Mouse (Mus musculus) adrenal gland (tissue): ENCODE measurements around the gene Pgghg.

Experiments used
- intact Hi-C: fragments of 180-260 bp; cut with DNase I; formaldehyde crosslinking; loops from one replicate; pipeline ENCODE4 v1.15.1; 2025
- long read RNA-seq, 2 experiments: library from polyadenylated mRNA; unstranded; transcript quantifications; one replicate each; pipeline ENCODE4 v2.0.0; 2020; ENCODE audit warnings: borderline replicate concordance in 1 of 2; ENCODE audit not compliant: insufficient replicate concordance in 1 of 2

The Pgghg gene
- long read RNA-seq, experiment 1, partial matches to known transcripts = 4 of 9 reads
- long read RNA-seq, experiment 1, other reads (novel, unspliced or antisense) = 3 of 9 reads
- long read RNA-seq, experiment 2, partial matches to known transcripts = 3 of 7 reads
- long read RNA-seq, experiment 2, other reads (novel, unspliced or antisense) = 1 of 7 reads

DNA sequence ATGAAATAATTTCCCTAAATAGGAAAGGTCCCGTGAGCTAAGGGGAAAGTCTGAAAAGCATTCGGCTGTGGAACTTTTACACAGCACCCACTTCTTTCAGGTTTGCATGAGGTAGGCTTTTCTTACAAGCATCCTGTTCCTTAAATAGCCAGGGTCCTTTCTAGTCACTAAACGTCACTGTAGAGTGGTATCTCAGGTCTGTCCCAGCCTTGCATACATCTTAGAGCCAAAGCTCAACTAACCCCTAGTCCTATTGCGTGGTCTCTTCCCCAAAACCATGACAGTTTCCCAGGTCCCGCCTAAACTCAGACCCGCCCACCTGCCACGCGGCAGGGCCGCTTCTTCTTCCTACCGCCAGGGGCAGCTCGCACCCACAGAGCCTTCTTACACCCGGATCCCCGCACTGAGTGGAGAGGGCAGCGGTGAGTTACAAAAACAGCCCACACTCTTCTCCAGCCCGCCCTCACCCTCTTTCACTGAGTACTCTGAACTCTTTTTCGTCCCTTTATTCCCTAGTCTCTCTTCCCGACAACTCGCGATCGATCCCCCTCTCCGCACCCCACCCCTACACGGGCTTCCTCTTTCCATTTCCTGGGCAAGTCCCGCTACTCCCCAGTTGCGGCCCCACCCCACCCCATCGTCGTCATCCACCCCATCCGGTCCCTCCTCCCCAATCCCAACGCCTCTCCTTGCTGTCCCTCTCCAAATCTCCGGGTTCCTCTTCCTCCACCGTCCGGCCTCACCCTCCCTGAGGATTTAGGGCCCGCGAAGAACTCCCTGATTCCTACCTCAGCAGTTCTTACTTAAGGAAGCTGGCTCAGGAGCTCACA is at the start of gene Pgghg:
Pgghg (plus strand) TSS at position 170 of the 830 bp plus-strand sequence.
- intact Hi-C loops = loop anchor here (5.0 to 10.0 kb wide), 2 partner anchors 34 to 223 kb away; no protein-coding TSS in a partner anchor

DNA sequence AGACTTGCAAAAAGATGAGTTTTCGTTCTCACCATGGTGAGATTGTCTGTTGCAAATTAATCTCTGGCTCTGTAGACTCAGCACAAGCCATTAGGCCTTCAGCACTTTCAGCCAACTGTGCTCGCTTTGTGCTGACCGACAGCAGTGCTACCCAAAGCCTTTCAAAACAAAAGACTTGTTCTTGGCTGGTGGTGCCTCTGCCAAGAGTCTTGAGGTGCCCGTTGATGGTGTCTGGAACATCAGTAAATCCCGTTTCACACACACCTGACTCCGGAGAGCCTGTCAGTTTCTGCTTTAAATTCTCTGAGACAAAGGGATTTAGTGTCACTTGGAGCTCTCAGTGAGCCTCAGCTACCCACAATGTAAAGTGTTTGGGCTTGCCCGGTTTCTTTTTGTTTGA is 47.2 kb upstream of the Pgghg start:
- intact Hi-C loops = no loop called here

DNA sequence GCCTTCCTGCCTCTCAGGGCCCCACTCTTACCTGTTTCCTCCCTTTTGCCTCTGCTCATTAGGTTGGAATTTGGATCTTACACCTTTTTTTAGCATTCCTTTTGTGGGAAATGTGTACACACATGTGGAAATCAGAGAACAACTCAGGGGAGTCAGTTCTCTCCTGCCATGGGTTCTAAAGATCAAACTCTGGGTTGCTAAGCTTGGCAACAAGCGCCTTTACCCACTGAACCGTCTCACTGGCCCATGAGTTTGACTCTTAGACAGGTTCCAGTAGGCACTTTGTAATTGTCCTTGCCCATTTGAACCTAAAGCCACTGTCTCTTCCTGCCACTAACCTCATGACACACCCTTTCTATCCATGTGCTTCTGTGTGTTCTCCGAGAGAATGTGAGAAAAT is 46.6 kb upstream of the Pgghg start:
- intact Hi-C loops = no loop called here

DNA sequence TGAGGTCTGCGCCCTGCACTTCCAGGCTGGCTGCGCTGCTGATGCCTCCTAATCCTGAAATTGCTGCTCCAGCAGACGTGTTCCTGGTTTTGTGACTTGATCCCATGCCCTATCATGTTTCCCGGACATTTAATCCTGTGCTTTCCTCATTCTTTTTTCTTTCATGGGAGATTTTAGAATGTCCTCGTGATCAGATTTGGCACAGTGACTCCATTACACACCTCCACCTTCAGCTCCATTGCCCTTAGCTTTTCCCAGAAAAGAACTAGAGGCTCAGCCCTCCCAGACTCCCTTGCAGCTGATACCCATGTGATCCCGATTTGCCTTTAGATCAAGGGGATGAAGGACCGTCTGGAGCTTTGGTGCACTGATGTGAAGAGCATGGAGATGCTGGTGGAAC is 43.3 kb upstream of the Pgghg start:
- intact Hi-C loops = no loop called here

DNA sequence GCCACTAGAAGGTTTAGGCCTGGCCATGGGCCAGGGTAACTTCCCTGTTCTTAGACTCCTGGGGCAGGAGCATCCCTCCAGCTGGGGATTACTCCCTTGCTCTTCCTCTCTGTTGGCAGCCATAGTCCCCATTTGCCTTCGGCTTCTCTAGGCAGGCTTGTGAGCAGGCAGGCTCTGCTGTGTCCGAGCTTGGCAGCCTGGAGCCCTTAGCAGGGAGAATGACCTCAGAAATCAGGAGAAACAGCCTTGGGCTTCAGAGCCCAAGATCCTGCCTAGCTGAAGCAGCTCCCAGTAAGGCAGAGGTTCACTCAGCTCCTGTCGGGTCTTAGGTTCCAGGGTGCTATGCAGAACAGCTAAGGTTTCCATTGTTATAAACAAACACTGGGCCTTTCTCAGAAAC is 42.1 kb upstream of the Pgghg start:
- intact Hi-C loops = no loop called here

DNA sequence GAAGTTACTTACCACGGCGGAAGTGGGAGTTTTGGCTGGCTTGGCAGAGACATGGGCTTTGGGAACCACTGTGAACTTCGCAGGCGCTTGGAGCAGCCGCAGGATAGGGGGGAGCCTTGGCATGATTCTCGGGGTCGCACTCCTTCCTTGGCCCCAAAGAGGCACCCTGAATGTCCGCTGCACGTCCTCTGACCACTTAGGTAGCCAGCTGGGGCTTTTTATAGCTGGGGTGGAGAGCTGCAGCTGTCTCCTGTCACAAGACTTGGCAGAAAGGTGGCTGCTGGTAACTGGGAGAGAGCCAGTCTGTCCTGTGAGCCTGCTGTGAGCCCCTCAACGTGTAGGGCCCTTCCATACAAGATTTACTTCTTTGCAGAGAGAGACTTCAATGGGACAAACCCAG is 41.0 kb upstream of the Pgghg start, which contains the start of gene Cox8b:
Cox8b (minus strand) TSS at position 227 of the 400 bp plus-strand sequence.
- intact Hi-C loops = no loop called here

DNA sequence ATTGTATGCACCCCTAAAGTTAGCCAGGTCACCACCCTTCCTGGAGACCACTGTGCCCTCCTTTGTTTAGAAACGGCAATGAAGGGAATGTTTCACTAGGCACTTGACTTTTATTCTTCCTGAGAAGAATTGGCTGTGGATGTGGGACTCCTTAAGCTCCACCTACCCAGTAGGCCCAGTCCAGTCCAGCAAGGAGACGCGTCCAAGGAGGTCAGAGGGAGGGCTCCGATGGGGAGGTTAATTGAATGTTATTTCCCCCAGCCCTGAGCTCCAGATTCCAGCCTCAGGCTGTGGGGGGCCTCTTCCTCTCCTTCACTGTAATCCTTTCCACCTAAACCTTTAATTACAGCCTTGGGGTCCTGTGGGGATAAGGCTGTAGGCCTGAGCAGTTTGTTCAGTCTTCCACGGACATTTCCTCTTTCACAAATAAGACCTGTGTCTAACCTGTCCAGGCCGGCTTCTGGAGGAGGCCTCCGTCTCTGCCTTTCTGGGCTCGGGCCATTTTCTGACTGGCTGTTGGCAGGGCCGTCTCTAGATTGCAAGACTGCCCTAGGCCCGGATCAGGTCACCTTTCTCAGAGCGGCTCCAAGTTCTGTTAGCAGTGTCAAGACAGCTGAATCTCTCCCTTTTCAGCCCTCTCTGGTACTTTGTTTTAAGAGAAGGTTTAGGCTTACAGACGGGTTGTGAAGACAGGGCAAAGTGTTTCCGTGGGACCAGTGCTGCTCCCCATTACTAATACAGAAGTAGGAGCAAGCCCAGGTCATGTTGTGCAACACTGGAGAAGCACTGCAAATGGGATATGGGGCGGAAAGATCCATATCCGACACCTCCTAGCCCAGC is 38.9 kb upstream of the Pgghg start:
- intact Hi-C loops = no loop called here

DNA sequence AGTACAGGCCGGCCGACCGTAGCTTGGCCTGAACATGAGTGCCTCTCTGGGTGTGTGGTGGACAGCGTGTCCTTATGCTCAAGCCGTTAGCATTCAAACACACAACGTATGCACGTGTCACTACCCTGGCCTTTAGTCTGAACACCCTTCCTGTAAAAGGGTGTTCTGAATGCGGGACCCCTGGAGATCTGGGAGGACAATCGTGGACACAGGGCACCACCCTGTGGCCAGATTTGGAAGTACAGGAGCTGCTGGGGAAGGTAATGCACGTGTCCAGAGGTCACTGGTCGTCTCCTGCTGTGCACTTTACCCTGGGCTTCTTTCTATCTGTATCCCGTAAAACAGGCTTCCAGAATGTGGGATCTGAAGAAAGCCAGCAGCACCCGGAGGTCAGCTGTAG is 38.0 kb upstream of the Pgghg start:
- intact Hi-C loops = loop anchor here (1.0 kb wide), 1 partner anchor 59 kb away; no protein-coding TSS in a partner anchor

DNA sequence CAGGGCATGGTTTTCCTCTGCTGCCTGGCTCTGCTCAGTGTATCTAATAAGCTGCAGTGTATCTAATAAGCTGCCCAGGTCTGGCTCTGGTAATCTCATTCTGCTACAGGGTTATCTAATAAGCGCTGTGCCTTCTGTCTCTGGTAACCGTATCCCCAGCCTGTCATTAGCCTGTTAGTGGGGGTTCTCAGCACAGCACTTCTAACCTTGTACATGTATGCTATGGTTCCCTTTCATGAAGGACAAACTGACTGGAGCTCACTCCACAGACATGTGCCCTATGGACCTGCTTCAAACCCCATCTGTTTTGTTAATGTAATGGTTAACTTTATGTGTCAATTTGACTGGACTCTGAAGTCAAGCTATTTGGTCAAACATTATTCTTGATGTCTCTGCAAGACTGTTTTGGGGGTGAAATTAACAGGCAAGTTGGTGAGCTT is 35.5 kb upstream of the Pgghg start:
- intact Hi-C loops = loop anchor here (5.0 kb wide), 3 partner anchors 37 to 167 kb away; partner anchors contain the start of gene Pgghg

DNA sequence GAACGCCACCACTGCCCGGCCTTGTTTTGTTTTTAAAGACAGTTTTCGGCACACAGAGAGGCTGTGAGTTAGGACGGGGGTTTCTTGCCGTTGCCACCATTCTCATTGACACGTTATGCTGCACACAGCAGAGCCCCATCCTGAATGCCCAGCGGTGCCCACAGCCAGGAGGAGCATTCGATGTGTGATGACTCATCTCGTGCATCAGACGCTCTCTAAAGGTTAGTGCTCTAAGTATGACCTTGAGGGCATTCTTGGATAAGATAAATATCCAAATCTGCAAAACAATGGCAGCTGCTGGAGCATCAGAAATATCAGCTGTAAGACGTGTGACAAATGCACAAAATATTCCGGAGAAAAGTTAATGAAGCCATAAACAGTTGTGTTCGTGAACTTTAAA is 34.1 kb upstream of the Pgghg start:
- intact Hi-C loops = loop anchor here (5.0 kb wide), 3 partner anchors 35 to 165 kb away; partner anchors contain the start of gene Pgghg

DNA sequence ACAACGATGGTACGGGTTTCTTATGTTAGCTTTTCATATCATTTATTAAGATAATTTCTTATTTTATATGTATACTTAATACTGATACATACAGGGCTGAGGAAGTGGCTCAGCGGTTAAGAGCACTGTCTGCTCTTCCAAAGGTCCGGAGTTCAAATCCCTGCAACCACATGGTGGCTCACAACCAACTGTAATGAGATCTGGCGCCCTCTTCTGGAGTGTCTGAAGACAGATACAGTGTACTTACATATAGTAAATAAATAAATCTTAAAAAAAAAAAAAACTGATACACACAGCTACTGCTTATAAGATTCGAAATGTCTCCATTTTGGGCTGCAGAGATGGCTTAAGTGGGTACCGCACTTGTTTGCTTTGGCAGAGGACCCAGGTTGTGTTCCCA is 33.5 kb upstream of the Pgghg start:
- intact Hi-C loops = loop anchor here (5.0 kb wide), 3 partner anchors 35 to 165 kb away; partner anchors contain the start of gene Pgghg

DNA sequence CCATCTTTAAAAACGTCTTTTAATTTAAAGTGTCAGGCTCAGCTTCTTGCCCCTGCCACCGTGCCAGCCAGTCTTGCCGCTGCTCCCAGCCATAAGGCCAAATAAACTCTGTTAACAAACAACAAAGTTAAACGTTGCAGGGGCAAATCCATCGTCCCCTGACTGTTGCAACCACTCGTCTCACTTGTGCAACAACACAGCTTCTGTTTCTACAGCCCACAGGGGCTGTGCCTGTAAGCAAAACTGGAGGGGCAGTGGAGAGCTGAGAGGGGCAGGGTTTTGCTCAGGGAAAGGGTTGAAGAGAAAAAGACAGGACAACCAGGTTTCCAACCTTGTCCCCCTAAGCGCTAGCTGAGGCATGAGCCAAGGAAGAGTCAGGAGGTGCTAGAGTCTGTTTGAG is 33.0 kb upstream of the Pgghg start:
- intact Hi-C loops = loop anchor here (5.0 kb wide), 3 partner anchors 34 to 164 kb away; partner anchors contain the start of gene Pgghg

DNA sequence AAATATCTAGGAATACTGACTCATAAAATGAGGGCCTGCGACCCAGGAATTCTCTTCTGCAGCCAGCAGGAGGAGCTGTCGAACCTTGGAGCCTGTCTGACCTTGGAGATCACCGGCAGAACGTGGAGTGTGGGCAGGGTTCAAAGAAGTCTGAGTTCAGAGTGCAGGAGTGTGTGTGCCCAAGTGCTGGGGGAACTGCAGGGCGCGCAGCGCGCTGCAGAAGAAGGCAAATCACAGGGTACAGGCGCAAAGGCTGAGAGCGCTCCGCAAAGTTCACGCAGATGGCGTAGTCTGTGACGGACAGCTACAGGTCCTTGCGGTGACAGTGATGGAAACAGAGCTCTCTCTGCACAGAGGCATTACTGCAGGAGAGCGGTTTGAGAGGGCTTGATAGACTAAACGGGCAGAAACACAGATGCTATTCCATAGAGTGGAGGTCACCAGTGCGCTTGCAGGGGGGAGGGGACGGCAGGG is 32.5 kb upstream of the Pgghg start:
- intact Hi-C loops = loop anchor here (1.0 to 5.0 kb wide), 4 partner anchors 34 to 164 kb away; partner anchors contain the start of gene Pgghg

DNA sequence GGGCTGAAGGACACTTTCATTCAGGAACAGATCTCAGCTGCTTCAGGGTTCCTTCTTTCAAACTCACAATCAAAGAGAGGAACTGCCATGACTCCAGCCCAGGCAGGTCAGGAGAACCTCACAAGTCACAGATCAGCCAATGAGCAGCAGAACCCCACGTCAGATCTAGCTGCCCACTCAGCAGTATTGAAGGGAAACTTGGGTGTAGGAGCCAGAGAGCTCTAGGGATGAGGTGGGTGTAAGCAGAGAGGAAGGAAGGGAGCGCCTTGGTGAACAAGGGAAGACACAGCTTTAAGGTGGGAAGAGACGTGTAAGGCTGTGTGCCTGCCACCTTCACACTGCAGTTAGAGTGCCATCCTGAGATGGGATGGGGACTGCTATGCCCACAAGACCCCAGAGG is 28.9 kb upstream of the Pgghg start:
- intact Hi-C loops = no loop called here

DNA sequence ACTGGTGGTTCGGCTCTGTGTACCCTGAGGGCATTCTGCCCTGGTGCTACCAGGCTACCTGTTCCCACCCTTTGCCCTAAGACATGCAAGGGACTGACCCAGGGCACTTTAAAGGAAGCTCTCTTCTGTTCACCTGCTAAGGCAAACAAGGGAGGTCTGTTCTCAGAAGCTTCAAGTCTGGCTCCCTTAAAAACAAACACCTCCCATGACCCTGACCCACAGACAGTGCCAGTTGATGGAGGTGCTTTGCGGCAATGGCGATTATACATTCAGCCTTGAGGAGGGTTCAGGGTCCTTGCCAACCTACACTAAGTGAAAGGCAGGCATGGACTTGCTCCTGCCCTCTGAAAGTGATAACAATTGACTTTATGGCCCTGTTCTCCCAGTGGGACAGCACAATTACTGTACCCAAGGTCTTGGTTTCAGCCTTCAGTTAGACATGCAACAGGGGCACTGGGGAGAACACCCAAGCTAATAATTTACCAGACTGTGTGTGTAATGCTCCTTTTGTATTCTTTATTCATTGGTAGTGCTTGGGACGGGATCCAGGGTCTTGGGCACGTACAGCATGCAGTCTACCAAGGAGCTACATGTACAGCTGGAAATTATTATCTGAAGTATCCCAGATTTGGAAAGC is 28.2 kb upstream of the Pgghg start:
- intact Hi-C loops = no loop called here

DNA sequence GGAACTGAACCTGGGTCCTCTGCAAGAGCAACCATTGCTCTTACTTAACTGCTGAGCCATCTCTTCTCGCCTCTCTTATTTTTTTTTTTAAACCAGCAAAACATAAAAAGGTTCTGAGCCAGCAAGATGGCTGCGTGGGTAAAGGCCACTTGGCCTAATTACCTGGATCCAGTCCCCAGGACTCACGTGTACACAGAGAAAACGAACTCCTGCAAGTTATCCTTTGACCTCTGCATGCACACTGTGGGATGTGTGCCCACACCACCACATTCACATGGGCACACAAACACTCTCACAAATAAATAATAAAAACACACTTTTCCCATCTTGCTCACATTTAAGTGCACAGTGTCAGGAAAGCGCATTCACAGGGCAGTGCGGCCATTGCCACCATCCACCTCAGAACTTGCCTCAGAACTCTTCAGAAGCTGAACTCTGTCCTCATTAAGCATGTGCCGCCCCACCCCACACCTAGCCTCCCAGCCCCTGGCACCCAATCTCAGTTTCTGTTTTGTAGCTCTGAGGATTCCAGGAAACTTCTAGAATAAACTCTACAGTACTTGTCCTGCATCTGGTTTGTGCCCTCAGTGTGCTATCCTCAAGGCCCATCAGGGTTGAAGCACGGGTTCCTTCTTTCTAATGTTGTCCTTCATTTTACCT is 27.0 kb upstream of the Pgghg start:
- intact Hi-C loops = no loop called here

DNA sequence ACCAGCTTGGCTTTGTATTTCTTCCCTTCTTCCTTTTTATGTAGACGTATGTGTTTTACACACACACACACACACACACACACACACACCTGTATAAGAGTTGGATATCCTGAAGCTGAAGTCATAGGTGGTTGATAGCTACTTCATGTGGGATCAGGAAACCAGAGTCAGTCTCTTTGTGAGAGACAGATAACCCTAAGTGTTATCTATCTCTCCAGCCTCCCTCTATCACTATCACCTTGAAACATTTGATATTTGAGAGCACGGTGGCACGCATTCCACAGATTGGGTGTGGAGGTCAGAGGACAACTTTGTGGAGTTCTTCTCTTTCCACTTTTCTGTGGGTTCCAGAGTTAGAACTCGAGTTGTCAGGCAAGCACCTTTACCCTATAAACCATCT is 21.3 kb upstream of the Pgghg start:
- intact Hi-C loops = no loop called here

DNA sequence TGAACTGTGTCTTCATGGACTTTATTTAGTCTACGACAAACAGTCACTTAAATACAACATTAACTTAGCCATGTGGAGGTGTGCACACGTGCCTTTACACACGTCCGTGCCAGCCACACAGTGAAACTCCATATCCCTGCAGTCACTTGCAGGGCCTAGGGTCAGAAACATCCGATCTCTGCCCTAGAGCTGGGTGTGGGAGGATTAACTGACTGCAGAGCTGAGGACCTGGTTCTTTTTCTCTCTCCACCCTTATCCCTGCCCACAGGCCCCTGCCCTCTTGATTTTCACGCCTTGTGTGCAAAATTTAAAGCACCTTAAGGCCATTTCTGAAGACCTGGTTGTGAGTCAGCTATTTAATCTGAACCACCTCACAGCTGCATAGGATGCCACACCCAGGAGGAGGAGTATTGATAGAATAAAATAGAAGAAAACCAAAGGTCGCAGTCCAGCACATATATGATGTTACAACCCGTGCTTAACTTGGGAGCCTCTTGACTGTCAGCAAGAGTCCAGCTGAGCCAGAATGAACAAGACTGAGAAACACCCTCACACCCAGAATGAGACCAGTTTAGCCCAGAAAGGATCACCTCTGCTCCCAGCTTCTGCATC is 20.7 kb upstream of the Pgghg start, which contains the start of gene Nlrp6:
Nlrp6 (plus strand) TSS at position 485 of the 612 bp plus-strand sequence.
- intact Hi-C loops = no loop called here

DNA sequence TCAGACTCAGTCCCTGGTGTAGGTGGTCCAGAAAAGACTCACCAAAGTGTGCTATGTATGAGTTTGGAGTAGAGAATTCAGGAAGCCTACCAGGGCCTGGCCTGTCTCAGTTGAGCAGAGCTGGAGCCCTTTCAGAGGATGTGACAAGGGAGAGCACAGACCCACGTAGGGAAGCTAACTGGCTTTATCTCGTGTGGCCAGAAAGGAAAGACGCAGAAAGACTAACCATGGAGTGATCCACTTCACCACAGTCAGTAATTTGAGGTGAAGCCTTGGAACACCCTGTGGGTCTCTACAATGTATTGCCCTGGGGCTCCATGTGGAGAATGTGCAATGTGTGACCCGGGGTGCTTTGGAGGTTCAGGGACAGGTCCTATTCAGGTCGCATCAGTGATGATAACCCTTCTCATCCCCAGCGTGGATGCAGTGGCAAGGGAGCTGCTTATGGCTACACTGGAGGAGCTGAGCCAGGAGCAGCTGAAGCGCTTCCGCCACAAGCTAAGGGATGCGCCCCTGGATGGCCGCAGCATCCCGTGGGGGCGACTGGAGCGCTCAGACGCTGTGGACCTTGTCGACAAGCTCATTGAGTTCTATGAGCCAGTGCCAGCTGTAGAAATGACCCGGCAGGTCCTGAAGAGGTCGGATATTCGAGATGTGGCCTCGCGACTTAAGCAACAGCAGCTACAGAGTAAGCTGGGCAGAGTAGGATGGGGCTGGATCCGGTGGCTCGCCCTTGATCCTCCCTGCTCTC is 19.8 kb upstream of the Pgghg start:
- intact Hi-C loops = no loop called here
